Mouse (Mus musculus) frontal cortex, postnatal 36 days (tissue): Measurements from ENCODE around the gene Tmcc3.

ENCODE experiments used
- DNase-seq, 2 experiments: peaks; one replicate each; pipeline ENCODE4 v3.0.0; 2022; ENCODE audit warnings: low spot score in 2 of 2

Gene Tmcc3

GRCm38 (mm10) chr10:94630771-94631280 lies 319.1 kb downstream of the Tmcc3 start:
- DNase-seq, result no peak

- no peak for DNase-seq
Measured at GRCm38 (mm10) chr10:94631541-94632113, 319.9 kb downstream of the Tmcc3 start.

- no peak for DNase-seq
Measured at GRCm38 (mm10) chr10:94632245-94632644, 320.5 kb downstream of the Tmcc3 start.

GRCm38 (mm10) chr10:94638599-94638998 lies 326.9 kb downstream of the Tmcc3 start:
- DNase-seq, result no peak

GRCm38 (mm10) chr10:94639281-94639680 lies 327.5 kb downstream of the Tmcc3 start:
- no peak for DNase-seq

GRCm38 (mm10) chr10:94640067-94640466 lies 328.3 kb downstream of the Tmcc3 start:
- no peak for DNase-seq
